Mouse (Mus musculus): ENCODE data around the gene Tex26.
A peak's percentile ranks its signal among the peaks of the same experiment; 100 is the strongest.

The Tex26 gene

GRCm38 (mm10) chr5:149489136-149489535 is 49.7 kb downstream of the Tex26 start:
- peak; percentile 47 for DNase-seq (ENCODE audit: low read depth)

DNA sequence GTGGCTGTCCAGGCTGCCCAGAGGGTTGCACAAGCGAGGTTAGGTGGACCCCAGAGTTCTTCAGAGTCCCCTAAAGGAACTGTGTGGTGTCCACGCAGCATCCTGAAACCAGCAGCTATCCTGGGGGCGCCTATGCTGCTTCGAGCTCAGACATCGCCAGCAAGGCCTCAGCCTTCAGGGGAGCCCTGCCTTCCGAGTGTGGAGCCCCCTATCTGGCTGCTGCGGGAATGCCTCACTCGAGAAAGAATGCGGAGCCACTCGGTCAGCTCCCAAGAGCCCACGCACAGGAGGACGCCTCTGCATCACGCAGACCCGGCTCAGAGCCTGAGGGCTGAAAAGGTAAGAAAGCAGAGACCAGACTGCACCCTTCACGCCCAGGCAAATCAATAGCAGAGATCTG is 50.8 kb downstream of the Tex26 start:
- no peak for DNase-seq (ENCODE audit: low read depth)

- no peak for DNase-seq (ENCODE audit: low read depth)
Measured at GRCm38 (mm10) chr5:149495655-149496054, 56.2 kb downstream of the Tex26 start.

GRCm38 (mm10) chr5:149496401-149497066 is 57.1 kb downstream of the Tex26 start:
- no peak for DNase-seq (ENCODE audit: low read depth)

DNA sequence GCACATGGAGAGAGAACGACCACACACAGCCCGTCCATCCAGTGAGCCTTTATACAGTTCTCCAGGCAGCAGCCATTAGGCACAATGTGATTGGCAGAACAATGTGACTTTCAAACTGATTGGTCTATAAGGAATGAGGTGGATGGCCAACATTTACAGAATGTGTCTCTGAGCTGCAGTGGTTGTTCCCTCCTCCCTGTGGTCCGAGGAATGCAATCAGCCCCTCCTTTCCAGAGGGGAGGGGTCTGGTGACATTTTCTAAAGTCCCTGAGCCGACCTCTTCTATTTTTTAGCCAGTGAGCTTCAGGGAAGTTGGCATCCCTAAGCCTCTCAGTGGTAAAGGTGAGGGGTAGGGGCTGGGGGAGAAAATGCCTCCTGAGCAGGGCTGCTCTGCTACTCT is 60.5 kb downstream of the Tex26 start:
- DNase-seq (ENCODE audit: low read depth), result no peak

DNA sequence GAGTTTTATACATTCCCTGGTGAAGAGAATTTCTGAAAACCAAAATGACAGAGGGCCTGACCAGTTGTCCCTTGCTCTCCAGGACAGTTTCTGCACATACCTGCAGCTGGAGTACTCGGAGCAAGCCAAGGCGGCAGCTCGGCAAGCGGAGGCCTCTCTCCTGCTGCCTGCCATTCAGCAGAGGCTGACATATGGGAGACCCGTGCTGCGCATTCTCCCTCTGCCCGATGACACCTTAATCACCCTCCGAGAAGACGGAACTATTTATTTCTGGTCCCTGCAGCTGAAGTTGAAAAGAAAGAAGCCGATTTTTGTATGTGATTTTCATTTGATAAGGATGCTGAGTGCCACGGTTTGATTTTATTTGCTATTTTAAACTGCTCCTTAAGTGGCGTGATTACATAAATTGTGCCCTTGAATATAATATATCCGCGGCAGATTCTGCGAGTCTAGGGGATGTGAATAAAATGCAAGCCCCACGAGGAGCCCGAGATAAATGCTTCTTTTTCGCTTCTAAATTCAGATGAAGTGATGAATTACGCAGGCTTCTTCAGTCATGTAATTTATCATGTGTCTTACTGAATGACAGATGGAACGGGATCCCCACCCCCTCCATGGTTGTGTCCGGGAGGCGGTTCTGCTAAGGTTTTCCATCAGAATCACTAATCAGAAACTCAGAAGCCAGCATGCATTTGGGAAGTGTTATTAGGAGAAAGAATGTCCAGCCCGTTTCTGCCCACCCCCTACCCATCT is 64.1 kb downstream of the Tex26 start:
- no peak for DNase-seq (ENCODE audit: low read depth)

DNA sequence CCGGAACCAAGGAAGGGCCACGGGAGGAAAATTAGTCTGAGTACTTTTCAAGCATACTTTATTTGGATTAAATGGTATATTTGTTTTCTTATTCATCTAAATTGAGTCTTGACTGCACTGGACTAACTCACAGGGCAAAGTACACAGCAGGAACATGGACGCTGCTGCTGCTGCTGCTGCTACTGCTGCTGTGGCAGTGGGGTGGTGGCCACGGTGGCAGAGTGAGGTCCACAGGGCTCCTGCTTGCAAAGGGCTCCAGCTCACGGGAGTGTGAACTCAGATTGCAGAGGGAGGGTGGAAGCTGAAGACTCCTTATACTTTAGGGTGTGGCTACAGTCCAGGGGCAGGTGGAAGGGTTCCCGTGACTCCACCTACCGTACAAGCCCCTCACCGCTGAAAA is 65.5 kb downstream of the Tex26 start:
- DNase-seq (ENCODE audit: low read depth), result no peak

GRCm38 (mm10) chr5:149506033-149506432 is 66.6 kb downstream of the Tex26 start:
- no peak for DNase-seq (ENCODE audit: low read depth)

DNA sequence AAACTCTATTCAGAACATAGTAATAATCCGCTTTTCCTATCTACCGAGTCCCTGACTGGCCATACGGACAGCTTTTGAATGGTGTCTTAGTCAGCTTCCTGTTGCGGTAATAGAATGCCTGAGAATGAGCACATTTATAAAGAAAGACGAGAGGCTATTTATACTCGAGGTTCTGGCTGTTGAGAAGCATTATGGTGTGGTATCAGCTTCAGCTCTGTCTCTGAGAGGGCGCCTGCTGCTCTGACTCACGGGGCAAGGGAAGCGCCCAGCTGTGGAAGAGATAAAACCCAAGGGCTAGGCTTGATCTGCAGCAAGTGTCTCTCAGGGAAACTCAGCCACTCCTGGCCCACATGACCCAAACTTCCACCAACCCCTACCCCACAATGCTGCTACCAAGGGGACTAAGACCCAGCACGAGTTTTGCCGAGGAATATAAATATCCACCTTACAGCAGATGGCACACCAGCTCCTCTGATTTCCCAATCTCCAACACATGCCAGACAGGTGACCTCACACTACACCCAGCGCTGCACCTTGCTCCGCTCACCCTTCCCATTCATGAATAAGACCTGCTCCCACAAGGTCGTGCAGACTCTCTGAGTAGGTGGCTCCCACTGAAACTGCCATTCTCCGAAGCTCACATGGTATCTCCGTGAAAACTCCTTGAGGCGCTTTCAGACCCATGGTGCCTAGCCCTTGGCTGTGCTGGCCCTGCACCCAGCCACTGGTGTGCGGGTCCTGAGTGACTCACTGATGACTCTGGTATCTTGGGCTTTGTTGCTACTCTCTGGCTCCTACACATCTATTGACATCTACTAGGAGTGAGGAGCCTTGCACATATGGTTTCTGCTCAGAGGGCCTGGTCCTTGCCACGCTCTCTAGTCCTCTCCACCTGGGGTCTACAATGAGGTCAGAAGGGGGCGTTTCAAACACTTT is 68.9 kb downstream of the Tex26 start:
- no peak for DNase-seq (ENCODE audit: low read depth)

DNA sequence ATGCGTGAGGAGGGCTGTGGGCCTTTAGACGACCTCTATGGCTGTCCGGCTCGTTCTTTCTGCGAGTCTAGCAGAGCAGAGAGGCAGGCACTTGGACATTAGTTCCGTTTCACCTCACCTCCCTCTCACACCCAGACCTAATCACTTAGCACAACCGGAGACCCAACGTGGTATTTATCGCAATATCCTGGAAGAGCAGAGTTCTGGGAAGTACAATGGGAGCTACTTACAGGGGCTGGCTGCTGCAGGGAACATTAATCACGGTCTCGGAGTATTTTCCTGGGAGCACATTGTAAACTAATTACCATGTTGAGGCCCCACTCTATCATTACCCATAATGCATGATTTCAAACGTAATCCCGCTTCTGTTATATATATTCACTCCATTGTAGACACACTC is 70.9 kb downstream of the Tex26 start:
- DNase-seq (ENCODE audit: low read depth), result no peak

DNA sequence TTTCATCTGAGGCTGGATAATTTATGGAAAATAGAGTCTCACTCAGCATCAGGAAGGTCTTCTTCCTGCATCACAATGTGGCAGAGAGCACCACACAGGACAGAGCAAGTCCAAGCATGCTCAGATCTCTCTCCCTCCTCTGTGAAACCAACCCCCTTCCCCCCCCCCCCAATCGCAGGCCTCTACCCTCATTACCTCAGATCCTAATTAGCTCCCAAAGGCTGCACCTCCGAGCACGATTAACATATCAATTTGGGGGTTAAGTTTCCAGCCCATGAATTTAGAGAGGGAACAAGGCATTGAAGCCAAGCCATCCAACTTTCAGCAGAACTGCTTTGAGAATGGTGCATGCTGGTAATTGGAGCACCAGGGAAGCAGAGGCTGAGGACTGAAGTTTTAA is 73.2 kb downstream of the Tex26 start:
- DNase-seq (ENCODE audit: low read depth), result no peak

GRCm38 (mm10) chr5:149513438-149514086 is 74.1 kb downstream of the Tex26 start:
- no peak for DNase-seq (ENCODE audit: low read depth)

DNA sequence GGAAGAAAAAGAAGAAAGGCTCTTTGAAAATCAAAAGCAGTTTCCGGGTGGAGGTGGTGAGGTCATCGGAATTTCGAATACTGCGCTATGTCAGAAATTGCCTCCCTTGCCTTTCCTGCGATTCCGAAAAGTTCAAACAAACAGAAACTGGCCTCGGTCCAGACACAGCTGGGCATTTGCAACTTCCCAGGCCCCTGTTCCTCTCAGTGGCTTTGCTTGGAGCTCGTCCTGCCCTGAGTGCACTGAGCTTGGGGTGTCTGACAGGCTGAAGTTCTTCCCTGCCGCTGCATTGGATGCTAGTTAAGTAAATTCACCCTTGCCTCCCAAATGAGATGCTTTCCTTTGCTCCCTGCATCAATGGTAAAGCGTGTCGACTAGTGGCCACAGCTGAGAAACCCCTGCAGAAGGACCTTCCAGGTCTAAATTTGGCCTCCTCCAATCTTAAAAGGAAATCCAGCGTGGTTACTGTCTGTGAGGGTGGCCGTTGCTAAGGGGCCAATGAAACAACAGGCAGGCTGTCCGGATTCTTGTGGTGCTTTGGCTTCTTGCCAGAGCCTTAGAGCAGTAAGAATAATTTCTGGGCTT is 74.7 kb downstream of the Tex26 start:
- peak; percentile 57 for DNase-seq (ENCODE audit: low read depth)

- DNase-seq (ENCODE audit: low read depth), result no peak
Measured at GRCm38 (mm10) chr5:149514890-149515289, 75.4 kb downstream of the Tex26 start.

DNA sequence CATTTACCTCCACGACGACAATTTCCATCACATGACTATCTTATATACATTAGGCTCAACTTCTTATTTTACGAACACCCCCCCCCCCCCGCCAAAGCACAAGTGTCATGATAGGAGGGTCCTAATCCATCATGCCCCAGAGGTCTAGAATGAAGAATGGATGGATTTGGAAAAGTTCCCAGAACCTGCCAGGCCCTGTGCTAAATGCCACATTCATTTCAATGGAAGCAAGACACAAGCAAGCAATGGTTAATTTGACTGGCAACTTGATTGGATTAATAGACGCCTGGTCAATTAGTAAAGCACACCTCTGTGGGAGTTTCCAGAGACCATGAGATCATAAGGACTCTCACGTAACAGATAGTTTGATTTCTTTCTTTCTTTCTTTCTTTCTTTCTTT is 77.7 kb downstream of the Tex26 start:
- no peak for DNase-seq (ENCODE audit: low read depth)

All from NIH3T3 (cell line).